Comparison of ENCODE assay signal across 8 mouse cellular contexts in the genomic region with DNA sequence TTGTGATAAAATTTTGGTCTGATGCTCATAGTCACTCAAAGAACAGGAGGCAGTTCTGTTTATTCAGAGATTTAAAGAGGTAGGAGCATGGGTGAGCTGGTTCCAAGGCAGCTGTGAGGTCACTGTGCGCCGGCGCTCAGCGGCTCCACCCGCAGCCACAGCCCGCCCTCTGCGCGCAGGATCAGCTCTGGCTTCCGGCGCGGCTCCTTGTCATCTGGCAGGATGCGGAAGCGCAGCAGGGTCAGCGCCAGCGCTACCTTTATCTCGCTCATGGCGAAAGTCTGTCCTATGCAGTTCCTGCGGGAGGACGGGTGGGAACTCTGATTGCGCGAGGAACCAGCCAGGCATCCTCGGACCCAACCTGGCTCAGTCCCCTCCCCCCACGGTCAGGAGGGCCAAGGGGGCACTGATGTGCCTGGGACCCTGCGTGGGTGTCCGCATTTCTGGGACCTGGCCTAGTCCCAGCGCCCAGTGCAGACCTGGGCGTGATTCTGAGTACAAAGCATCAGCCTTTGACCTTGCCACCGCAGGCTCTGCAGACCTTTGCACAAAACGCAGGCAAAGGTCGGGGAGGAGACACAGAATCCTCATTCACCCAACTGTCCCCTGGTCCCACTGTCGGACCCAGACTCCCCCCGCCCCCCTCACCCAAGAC. TPM values are rescaled to one million over a fixed set of nuclear protein-coding genes. Genes with fewer than 3 reads are reported as not detected.
A peak's percentile ranks its signal among the peaks of the same experiment; 100 is the strongest.
DNase-seq lines count a peak whose midpoint lies in the region; ATAC-seq and TF ChIP-seq lines count a peak whose summit lies in the region.

No protein-coding gene starts in this region.

- peaks cover 5% of the 10 kb centered on the region; the same call in 1 of the 2 replicates for H3K9me3 ChIP-seq in forebrain, postnatal 0 days (ENCODE audit: low read length)
- no peaks in the 10 kb centered on the region; the same call in 1 of the 2 replicates for H3K9me3 ChIP-seq in neural tube, embryonic 14.5 days (ENCODE audit: control insufficient read depth, low read length)
- no peaks in the 10 kb centered on the region for H3K9me3 ChIP-seq in stomach, postnatal 0 days (ENCODE audit: control insufficient read depth, low read length)

- H3K4me2 ChIP-seq in forebrain, postnatal 0 days (ENCODE audit: low read depth), result peak overlapping the region; percentile 75
- peak overlapping the region; percentile 78 for H3K4me2 ChIP-seq in neural tube, embryonic 14.5 days (ENCODE audit: low read depth, low read length)
- peak overlapping the region; percentile 83 for H3K4me2 ChIP-seq in stomach, postnatal 0 days (replicated peaks; ENCODE audit: low read depth)

- peak; percentile 77 for DNase-seq in ES-CJ7 (ENCODE audit: low read depth, low spot score)
- peak; percentile 72 to 73 for DNase-seq in cerebellum, adult 18-20 months
- peak; percentile 87 for DNase-seq in forebrain, postnatal 0 days
- DNase-seq in heart, postnatal 25 days (ENCODE audit: low spot score), result peak; percentile 48
- DNase-seq in layer of hippocampus, adult 18-20 months (ENCODE audit: low spot score in 2 of 2), result peak; percentile 48 to 73
- peak; percentile 74 to 84 for DNase-seq in lung, adult 18-20 months
- peak; percentile 93 for DNase-seq in stomach, postnatal 0 days (ENCODE audit: low spot score)

- peak overlapping the region; percentile 62 for H3K9ac ChIP-seq in forebrain, postnatal 0 days
- H3K9ac ChIP-seq in neural tube, embryonic 14.5 days (replicated peaks; ENCODE audit: low read depth, low read length), result peak overlapping the region; percentile 66
- peak overlapping the region; percentile 74 for H3K9ac ChIP-seq in stomach, postnatal 0 days (ENCODE audit: low read length)

- peak; percentile 99 for ATAC-seq in forebrain, postnatal 0 days
- ATAC-seq in neural tube, embryonic 14.5 days (ENCODE audit: low read depth), result peak; percentile 97
- peak; percentile 97 for ATAC-seq in stomach, postnatal 0 days (ENCODE audit: low FRiP score, low TSS enrichment)

- intact Hi-C loops in heart, postnatal 25 days (cut with DNase I), result no loop called here

- no peaks in the 10 kb centered on the region for H3K27me3 ChIP-seq in forebrain, postnatal 0 days (ENCODE audit: insufficient read depth, low read length)
- H3K27me3 ChIP-seq in neural tube, embryonic 14.5 days (ENCODE audit: control insufficient read depth, insufficient read depth, low read length), result no peaks in the 10 kb centered on the region
- no peaks in the 10 kb centered on the region for H3K27me3 ChIP-seq in stomach, postnatal 0 days (ENCODE audit: control insufficient read depth, insufficient read depth, low read length)

- peak overlapping the region; percentile 42 for H3K4me3 ChIP-seq in forebrain, postnatal 0 days (ENCODE audit: low read depth, low read length)
- peak overlapping the region; percentile 48 for H3K4me3 ChIP-seq in neural tube, embryonic 14.5 days (ENCODE audit: low read depth, low read length)
- H3K4me3 ChIP-seq in stomach, postnatal 0 days (ENCODE audit: low read depth, low read length), result peak overlapping the region; percentile 51

- 0 out of 2 replicates have a peak overlapping the region, but pooled peaks have one; percentile 2 for H3K27ac ChIP-seq in forebrain, postnatal 0 days (ENCODE audit: low read depth, low read length)
- peak overlapping the region; percentile 70 for H3K27ac ChIP-seq in neural tube, embryonic 14.5 days (ENCODE audit: low read depth, low read length)
- peak overlapping the region; percentile 78 for H3K27ac ChIP-seq in stomach, postnatal 0 days (replicated peaks)

- no peaks in the 10 kb centered on the region for H3K36me3 ChIP-seq in forebrain, postnatal 0 days (ENCODE audit: insufficient read depth)
- H3K36me3 ChIP-seq in neural tube, embryonic 14.5 days (ENCODE audit: control insufficient read depth, insufficient read depth, low read length), result no peaks in the 10 kb centered on the region
- H3K36me3 ChIP-seq in stomach, postnatal 0 days (ENCODE audit: control insufficient read depth, insufficient read depth, low read length), result no peaks in the 10 kb centered on the region

- TF ChIP-seq CTCF in forebrain, postnatal 0 days (IDR thresholded peaks at IDR 0.05; ENCODE audit: low read depth), result no peak
- TF ChIP-seq CTCF in stomach, postnatal 0 days (IDR thresholded peaks at IDR 0.05; ENCODE audit: low read depth), result peak; percentile 23; the same call in 1 of the 2 replicates

- H3K4me1 ChIP-seq in forebrain, postnatal 0 days (ENCODE audit: insufficient read depth), result no peaks in the 10 kb centered on the region
- no peaks in the 10 kb centered on the region for H3K4me1 ChIP-seq in neural tube, embryonic 14.5 days (ENCODE audit: control insufficient read depth, insufficient read depth, low read length)
- H3K4me1 ChIP-seq in stomach, postnatal 0 days (replicated peaks; ENCODE audit: control insufficient read depth, insufficient read depth), result no peaks in the 10 kb centered on the region

- 17% methylated on average over 32 of the region's 32 CpGs for WGBS in forebrain, postnatal 0 days
- 16% methylated on average over 32 of the region's 32 CpGs for WGBS in neural tube, embryonic 14.5 days
- 14% methylated on average over 32 of the region's 32 CpGs for WGBS in stomach, postnatal 0 days

- TF ChIP-seq EP300 in stomach, postnatal 0 days (optimal IDR thresholded peaks at IDR 0.05), result no peak

RNA-seq across cellular contexts. Expression of a gene that starts 7.6 kb away (rescaled TPM):
- 0.31 and 0.62 TPM in 2 replicates for total RNA-seq in forebrain, postnatal 0 days (2014; rRNA removed)
- 0.38 and 0.48 TPM in 2 replicates for polyA plus RNA-seq in forebrain, postnatal 0 days (2015; fragmentation: Nextera tagmentation; extraction: Ambion mirVana)
- not detected for total RNA-seq in heart, postnatal 25 days (2021)
- total RNA-seq in layer of hippocampus, adult 18-20 months (2021), result 1 to 10 TPM; 4.3 to 5.5 TPM
- polyA plus RNA-seq in neural tube, embryonic 14.5 days (2014; fragmentation: Nextera tagmentation; extraction: Ambion mirVana), result not detected in 2 replicates
- not detected in 2 replicates for polyA plus RNA-seq in stomach, postnatal 0 days (2015; fragmentation: Nextera tagmentation; extraction: Ambion mirVana)

RNA-seq across cellular contexts. Expression of a gene that starts 22.4 kb away (rescaled TPM):
- 6.9 and 7.1 TPM in 2 replicates for total RNA-seq in forebrain, postnatal 0 days (2014; rRNA removed)
- 6.9 and 7.8 TPM in 2 replicates for polyA plus RNA-seq in forebrain, postnatal 0 days (2015; fragmentation: Nextera tagmentation; extraction: Ambion mirVana)
- total RNA-seq in heart, postnatal 25 days (2021), result 10 to 100 TPM; 10.9 to 12.3 TPM
- 10 to 100 TPM; 20.9 to 23.1 TPM for total RNA-seq in layer of hippocampus, adult 18-20 months (2021)
- 6.9 and 9.4 TPM in 2 replicates for polyA plus RNA-seq in neural tube, embryonic 14.5 days (2014; fragmentation: Nextera tagmentation; extraction: Ambion mirVana)
- polyA plus RNA-seq in stomach, postnatal 0 days (2015; fragmentation: Nextera tagmentation; extraction: Ambion mirVana), result 15.5 and 19.2 TPM in 2 replicates

RNA-seq across cellular contexts. Expression of a gene that starts 33.3 kb away (rescaled TPM):
- 9.1 and 9.3 TPM in 2 replicates for total RNA-seq in forebrain, postnatal 0 days (2014; rRNA removed)
- 4.4 and 5.2 TPM in 2 replicates for polyA plus RNA-seq in forebrain, postnatal 0 days (2015; fragmentation: Nextera tagmentation; extraction: Ambion mirVana)
- total RNA-seq in heart, postnatal 25 days (2021), result 10 to 100 TPM in 1 of 2 experiments, 1 to 10 TPM in 1; 9.3 to 10.4 TPM
- 10 to 100 TPM in 1 of 2 experiments, 1 to 10 TPM in 1; 9.9 to 11.1 TPM for total RNA-seq in layer of hippocampus, adult 18-20 months (2021)
- polyA plus RNA-seq in neural tube, embryonic 14.5 days (2014; fragmentation: Nextera tagmentation; extraction: Ambion mirVana), result 9.5 and 11.7 TPM in 2 replicates
- polyA plus RNA-seq in stomach, postnatal 0 days (2015; fragmentation: Nextera tagmentation; extraction: Ambion mirVana), result 2.6 and 2.7 TPM in 2 replicates

RNA-seq across cellular contexts. Expression of a gene that starts 40.8 kb away (rescaled TPM):
- total RNA-seq in forebrain, postnatal 0 days (2014; rRNA removed), result 6.9 and 10.1 TPM in 2 replicates
- 6.8 and 7.5 TPM in 2 replicates for polyA plus RNA-seq in forebrain, postnatal 0 days (2015; fragmentation: Nextera tagmentation; extraction: Ambion mirVana)
- total RNA-seq in heart, postnatal 25 days (2021), result 1 to 10 TPM; 2.4 to 3.0 TPM
- total RNA-seq in layer of hippocampus, adult 18-20 months (2021), result 1 to 10 TPM; 5.1 to 6.2 TPM
- polyA plus RNA-seq in neural tube, embryonic 14.5 days (2014; fragmentation: Nextera tagmentation; extraction: Ambion mirVana), result 7.3 and 9.5 TPM in 2 replicates
- polyA plus RNA-seq in stomach, postnatal 0 days (2015; fragmentation: Nextera tagmentation; extraction: Ambion mirVana), result 5.6 and 6.4 TPM in 2 replicates

Comparison
In these comparisons a context has a peak if more than half of its experiments do, and no peak if none do; other contexts are left out.
1. Peak in every context shown above with its lines: DNase-seq, ATAC-seq, H3K4me3 ChIP-seq and H3K27ac ChIP-seq.
2. H3K27ac ChIP-seq: peak in every context shown above with its lines; median percentile 78 in stomach, postnatal 0 days; 70 in neural tube, embryonic 14.5 days; 2 in forebrain, postnatal 0 days.